Mouse (Mus musculus): ENCODE results near the gene Sit1.

GRCm38 (mm10) chr4:43441639-43442038 lies 41.9 kb downstream of the Sit1 start, which contains the start of gene Tesk1:
- TF ChIP-seq CTCF (IDR thresholded peaks at IDR 0.05): no peak
- TF ChIP-seq POLR2A (IDR thresholded peaks at IDR 0.05; ENCODE audit: insufficient read depth, low read depth, low read length): no peak
